Mouse (Mus musculus) hindbrain, embryonic 14.5 days (tissue): ENCODE measurements at regions not wholly inside any gene's neighbourhood (a gene's known extent, or its start where the extent isn't known, plus 50 kb on each side); places are given as distances from the start of the nearest gene placed in this dataset.

Source experiments
- ATAC-seq: fragments of 200-750 bp; cut with Nextera tagmentation; 2 replicates; pipeline ENCODE4 v1.8.0; 2017; ENCODE audit warnings: moderate number of reproducible peaks, mild to moderate bottlenecking, moderate TSS enrichment, moderate library complexity; ENCODE audit not compliant: low FRiP score
- DNase-seq: peaks from one replicate; pipeline ENCODE4 v3.0.0-alpha.2; 2015; ENCODE audit warnings: low spot score
- H3K27ac ChIP-seq: fragments of 300-500 bp; sonication (generic); 2 replicates; pipeline ENCODE4 v1.5.1; 2014; ENCODE audit warnings: mild to moderate bottlenecking, moderate library complexity
- H3K27me3 ChIP-seq: fragments of 300-500 bp; sonication (generic); 2 replicates; pipeline ENCODE4 v1.6.1; 2014; ENCODE audit warnings: mild to moderate bottlenecking, low read length, mixed read lengths; ENCODE audit not compliant: control insufficient read depth, insufficient read depth
- H3K36me3 ChIP-seq: fragments of 300-500 bp; sonication (generic); replicated peaks from 2 replicates; pipeline ENCODE4 v1.6.1; 2014; ENCODE audit not compliant: control insufficient read depth, insufficient read depth
- H3K4me1 ChIP-seq: fragments of 300-500 bp; sonication (generic); replicated peaks from 2 replicates; pipeline ENCODE4 v1.6.1; 2014; ENCODE audit warnings: antibody characterized with exemption, low read length, mixed read lengths; ENCODE audit not compliant: control insufficient read depth, insufficient read depth
- H3K4me2 ChIP-seq: fragments of 300-500 bp; sonication (generic); replicated peaks from 2 replicates; pipeline ENCODE4 v1.6.1; 2014; ENCODE audit warnings: mild to moderate bottlenecking, moderate library complexity
- H3K4me3 ChIP-seq: fragments of 300-500 bp; sonication (generic); replicated peaks from 2 replicates; pipeline ENCODE4 v1.5.1; 2014; ENCODE audit warnings: mild to moderate bottlenecking, low read length
- H3K9ac ChIP-seq: fragments of 300-500 bp; sonication (generic); 2 replicates; pipeline ENCODE4 v1.6.1; 2014
- H3K9me3 ChIP-seq: fragments of 300-500 bp; sonication (generic); 2 replicates; pipeline ENCODE4 v1.6.1; 2016; ENCODE audit warnings: low read length; ENCODE audit not compliant: control insufficient read depth
- WGBS: fragments of 180-500 bp; shearing (Covaris S2); extraction: QIAGEN DNeasy Blood & Tissue Kit; methylation state at CpG from one replicate; pipeline ENCODE4 v1.1.7; 2014; 5-methylcytosine and 5-hydroxymethylcytosine counted together

GRCm38 (mm10) chr1:52397460-52397859 is 103.0 kb downstream of the Nab1 start:
- no peak for ATAC-seq
- no peaks in the 10 kb centered on the region for H3K9me3 ChIP-seq

GRCm38 (mm10) chr1:52392933-52393332 is 107.5 kb downstream of the Nab1 start:
- ATAC-seq, result no peak
- no peaks in the 10 kb centered on the region for H3K4me1 ChIP-seq
- no peaks in the 10 kb centered on the region for H3K9me3 ChIP-seq
- no peak overlapping the region for H3K4me2 ChIP-seq
- H3K27me3 ChIP-seq, result no peaks in the 10 kb centered on the region
- H3K36me3 ChIP-seq, result no peaks in the 10 kb centered on the region
- WGBS, result 44% methylated on average over 2 of the region's 2 CpGs
- no peak for DNase-seq
- no peak overlapping the region for H3K27ac ChIP-seq
- no peak overlapping the region for H3K4me3 ChIP-seq
- H3K9ac ChIP-seq, result no peak overlapping the region

More at GRCm38 (mm10) chr1:52397460-52397859, 103.0 kb downstream of the Nab1 start:
- 59% methylated on average over 3 of the region's 3 CpGs for WGBS
- Histone ChIP-seq H3K4me1 (no peaks in the 10 kb centered on the region), H3K4me3 (no peak overlapping the region), H3K27me3 (no peaks in the 10 kb centered on the region), H3K36me3 (no peaks in the 10 kb centered on the region), H3K27ac (no peak overlapping the region), H3K4me2 (no peak overlapping the region), H3K9ac (no peak overlapping the region)
- no peak for DNase-seq

GRCm38 (mm10) chr1:52388836-52389235 is 111.6 kb downstream of the Nab1 start:
- no peak for DNase-seq
- Histone ChIP-seq H3K9me3 (peaks cover 7% of the 10 kb centered on the region; the same call in 1 of the 2 replicates), H3K4me2 (no peak overlapping the region), H3K27me3 (no peaks in the 10 kb centered on the region), H3K4me3 (no peak overlapping the region), H3K4me1 (no peaks in the 10 kb centered on the region), H3K36me3 (no peaks in the 10 kb centered on the region), H3K27ac (no peak overlapping the region), H3K9ac (no peak overlapping the region)
- ATAC-seq, result no peak
- WGBS, result 85% methylated on average over 6 of the region's 6 CpGs

- H3K27ac ChIP-seq, result no peak overlapping the region
- no peak overlapping the region for H3K4me2 ChIP-seq
- ATAC-seq, result no peak
- no peaks in the 10 kb centered on the region for H3K27me3 ChIP-seq
- H3K9ac ChIP-seq, result no peak overlapping the region
- no peak overlapping the region for H3K4me3 ChIP-seq
- H3K9me3 ChIP-seq, result peaks cover 7% of the 10 kb centered on the region; the same call in 1 of the 2 replicates
- H3K4me1 ChIP-seq, result no peaks in the 10 kb centered on the region
- no peaks in the 10 kb centered on the region for H3K36me3 ChIP-seq
- no peak for DNase-seq
- WGBS, result 68% methylated on average over 6 of the region's 6 CpGs
Observed at GRCm38 (mm10) chr1:52388118-52388517, 112.4 kb downstream of the Nab1 start.

- ATAC-seq (no peak), DNase-seq (no peak)
- Histone ChIP-seq H3K4me3 (no peak overlapping the region), H3K4me2 (no peak overlapping the region), H3K4me1 (no peaks in the 10 kb centered on the region), H3K27me3 (no peaks in the 10 kb centered on the region), H3K27ac (no peak overlapping the region), H3K9me3 (peaks cover 7% of the 10 kb centered on the region; the same call in 1 of the 2 replicates), H3K9ac (no peak overlapping the region), H3K36me3 (no peaks in the 10 kb centered on the region)
- 86% methylated on average over 3 of the region's 3 CpGs for WGBS
Observed at GRCm38 (mm10) chr1:52387062-52387461, 113.4 kb downstream of the Nab1 start.

GRCm38 (mm10) chr1:52375320-52375719 is 125.2 kb downstream of the Nab1 start:
- ATAC-seq (no peak), DNase-seq (no peak)
- no peaks in the 10 kb centered on the region for H3K27me3 ChIP-seq

GRCm38 (mm10) chr1:52374666-52375065 is 125.8 kb downstream of the Nab1 start:
- Histone ChIP-seq H3K4me3 (no peak overlapping the region), H3K9ac (no peak overlapping the region), H3K36me3 (no peaks in the 10 kb centered on the region), H3K9me3 (no peaks in the 10 kb centered on the region), H3K27me3 (no peaks in the 10 kb centered on the region), H3K27ac (no peak overlapping the region), H3K4me1 (no peaks in the 10 kb centered on the region), H3K4me2 (no peak overlapping the region)
- ATAC-seq (no peak), DNase-seq (no peak)
- WGBS, result 94% methylated on average over 2 of the region's 2 CpGs

More at GRCm38 (mm10) chr1:52375320-52375719, 125.2 kb downstream of the Nab1 start:
- Histone ChIP-seq H3K9me3 (no peaks in the 10 kb centered on the region), H3K4me3 (no peak overlapping the region), H3K4me1 (no peaks in the 10 kb centered on the region), H3K27ac (no peak overlapping the region), H3K36me3 (no peaks in the 10 kb centered on the region), H3K4me2 (no peak overlapping the region), H3K9ac (no peak overlapping the region)
- 81% methylated on average over 6 of the region's 6 CpGs for WGBS

GRCm38 (mm10) chr1:52373817-52374216 is 126.7 kb downstream of the Nab1 start:
- H3K4me1 ChIP-seq, result no peaks in the 10 kb centered on the region
- H3K4me2 ChIP-seq, result no peak overlapping the region
- no peak overlapping the region for H3K9ac ChIP-seq
- ATAC-seq (no peak), DNase-seq (no peak)
- WGBS, result 87% methylated on average over 2 of the region's 2 CpGs
- H3K36me3 ChIP-seq, result no peaks in the 10 kb centered on the region
- no peaks in the 10 kb centered on the region for H3K9me3 ChIP-seq
- no peak overlapping the region for H3K27ac ChIP-seq
- H3K27me3 ChIP-seq, result no peaks in the 10 kb centered on the region
- H3K4me3 ChIP-seq, result no peak overlapping the region

GRCm38 (mm10) chr1:52366386-52366785 is 133.4 kb upstream of the Gls start:
- DNase-seq (no peak), ATAC-seq (no peak)
- WGBS, result 89% methylated on average over 7 of the region's 7 CpGs

GRCm38 (mm10) chr1:52363625-52364024 is 130.6 kb upstream of the Gls start:
- WGBS, result 87% methylated on average over 3 of the region's 3 CpGs

More at GRCm38 (mm10) chr1:52366386-52366785, 133.4 kb upstream of the Gls start:
- H3K9ac ChIP-seq, result no peak overlapping the region
- no peak overlapping the region for H3K4me2 ChIP-seq
- H3K4me1 ChIP-seq, result no peaks in the 10 kb centered on the region
- H3K27ac ChIP-seq, result no peak overlapping the region
- H3K27me3 ChIP-seq, result no peaks in the 10 kb centered on the region
- H3K9me3 ChIP-seq, result no peaks in the 10 kb centered on the region
- no peaks in the 10 kb centered on the region for H3K36me3 ChIP-seq
- no peak overlapping the region for H3K4me3 ChIP-seq

More at GRCm38 (mm10) chr1:52363625-52364024, 130.6 kb upstream of the Gls start:
- Histone ChIP-seq H3K27me3 (no peaks in the 10 kb centered on the region), H3K4me2 (no peak overlapping the region), H3K4me3 (no peak overlapping the region), H3K36me3 (no peaks in the 10 kb centered on the region), H3K4me1 (no peaks in the 10 kb centered on the region), H3K9ac (no peak overlapping the region), H3K27ac (no peak overlapping the region), H3K9me3 (no peaks in the 10 kb centered on the region)
- no peak for DNase-seq
- ATAC-seq, result no peak
